Mouse (Mus musculus) midbrain, embryonic 15.5 days (tissue): ENCODE measurements around the gene Vegfc. TPM values are rescaled to one million over a fixed set of nuclear protein-coding genes. Genes with fewer than 3 reads are reported as not detected.
A peak's percentile ranks its signal among the peaks of the same experiment; 100 is the strongest.

Experiments
- ATAC-seq: fragments of 200-750 bp; cut with Nextera tagmentation; replicated peaks from 2 replicates; pipeline ENCODE4 v1.8.0; 2017; ENCODE audit warnings: moderate TSS enrichment
- H3K27ac ChIP-seq: fragments of 300-500 bp; sonication (generic); 2 replicates; pipeline ENCODE4 v1.5.1; 2015; ENCODE audit warnings: mild to moderate bottlenecking, inconsistent platforms
- H3K27me3 ChIP-seq: fragments of 300-500 bp; sonication (generic); replicated peaks from 2 replicates; pipeline ENCODE4 v1.6.1; 2015; ENCODE audit warnings: inconsistent platforms
- H3K36me3 ChIP-seq: fragments of 300-500 bp; sonication (generic); replicated peaks from 2 replicates; pipeline ENCODE4 v1.6.1; 2015; ENCODE audit warnings: inconsistent platforms
- H3K4me1 ChIP-seq: fragments of 300-500 bp; sonication (generic); 2 replicates; pipeline ENCODE4 v1.6.1; 2015; ENCODE audit warnings: inconsistent platforms
- H3K4me2 ChIP-seq: fragments of 300-500 bp; sonication (generic); 2 replicates; pipeline ENCODE4 v1.6.1; 2015; ENCODE audit warnings: inconsistent platforms, mild to moderate bottlenecking, moderate library complexity
- H3K4me3 ChIP-seq: fragments of 300-500 bp; sonication (generic); 2 replicates; pipeline ENCODE4 v1.5.1; 2015; ENCODE audit warnings: mild to moderate bottlenecking, inconsistent platforms
- H3K9ac ChIP-seq: fragments of 300-500 bp; sonication (generic); 2 replicates; pipeline ENCODE4 v1.6.1; 2015; ENCODE audit warnings: mild to moderate bottlenecking, inconsistent platforms
- H3K9me3 ChIP-seq: fragments of 300-500 bp; sonication (generic); 2 replicates; pipeline ENCODE4 v1.6.1; 2016; ENCODE audit warnings: inconsistent platforms
- WGBS: fragments of 180-500 bp; shearing (Covaris S2); methylation state at CpG from one replicate; pipeline ENCODE4 v1.1.7; 2015; ENCODE audit warnings: mixed read lengths; 5-methylcytosine and 5-hydroxymethylcytosine counted together
- polyA plus RNA-seq: library from polyadenylated mRNA; unstranded; fragments of >200 nt; fragmentation: Nextera tagmentation; extraction: Ambion mirVana; gene quantifications from 2 replicates; pipeline ENCODE4 v1.2.1, GENCODE M21; 2015

The Vegfc gene
- polyA plus RNA-seq, 1 experiment from 2014 or later = 4.5 TPM

DNA sequence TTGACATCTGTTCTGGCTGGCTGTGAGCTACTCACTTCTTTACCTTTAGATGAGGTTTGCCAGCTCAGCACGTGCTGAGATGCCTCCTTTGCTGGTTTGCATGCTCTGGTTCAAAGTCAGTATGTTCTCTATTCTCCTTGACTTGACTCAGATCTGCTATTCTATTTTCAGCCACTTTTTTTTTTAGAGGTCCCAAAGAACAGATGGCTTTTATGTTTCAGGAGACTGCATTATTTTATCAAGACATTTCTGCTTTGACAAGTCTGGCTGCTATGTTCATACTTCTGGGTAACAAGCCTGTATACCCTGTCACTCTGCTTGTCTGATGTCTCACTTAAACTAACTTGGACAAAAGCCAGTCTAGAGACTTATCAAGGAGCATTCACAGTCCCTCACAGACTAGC is 151.4 kb downstream of the Vegfc start:
- Histone ChIP-seq H3K9ac (no peak overlapping the region), H3K27me3 (no peaks in the 10 kb centered on the region), H3K4me2 (no peak overlapping the region), H3K4me3 (no peak overlapping the region), H3K9me3 (no peaks in the 10 kb centered on the region), H3K36me3 (no peaks in the 10 kb centered on the region), H3K27ac (no peak overlapping the region), H3K4me1 (no peaks in the 10 kb centered on the region)
- peak; percentile 78; the same call in 1 of the 2 replicates for ATAC-seq
- 50% methylated on average over 1 of the region's 1 CpGs for WGBS

DNA sequence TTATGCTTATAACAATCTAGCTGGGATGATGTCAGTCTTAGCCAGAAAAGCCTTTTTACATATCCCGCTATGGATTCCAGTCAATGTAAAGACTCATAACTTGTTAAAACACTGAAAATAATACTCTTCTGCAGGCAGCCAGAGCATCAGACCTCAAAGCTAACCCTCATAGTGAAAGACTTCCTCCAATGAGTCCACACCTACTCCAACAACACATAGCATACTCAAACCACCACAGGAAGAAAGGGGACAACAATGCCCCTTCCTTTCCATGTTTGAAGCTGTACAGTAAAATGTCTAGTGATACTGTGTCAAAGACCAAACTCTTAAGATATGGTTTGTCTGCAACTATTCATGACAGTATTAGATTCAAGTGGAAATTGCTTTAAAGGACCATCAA is 153.2 kb downstream of the Vegfc start:
- H3K36me3 ChIP-seq = no peaks in the 10 kb centered on the region
- H3K27ac ChIP-seq = no peak overlapping the region
- 93% methylated on average over 1 of the region's 1 CpGs for WGBS
- no peak overlapping the region for H3K9ac ChIP-seq
- no peaks in the 10 kb centered on the region for H3K9me3 ChIP-seq
- ATAC-seq = no peak
- no peaks in the 10 kb centered on the region for H3K4me1 ChIP-seq
- no peak overlapping the region for H3K4me3 ChIP-seq
- no peaks in the 10 kb centered on the region for H3K27me3 ChIP-seq
- no peak overlapping the region for H3K4me2 ChIP-seq

DNA sequence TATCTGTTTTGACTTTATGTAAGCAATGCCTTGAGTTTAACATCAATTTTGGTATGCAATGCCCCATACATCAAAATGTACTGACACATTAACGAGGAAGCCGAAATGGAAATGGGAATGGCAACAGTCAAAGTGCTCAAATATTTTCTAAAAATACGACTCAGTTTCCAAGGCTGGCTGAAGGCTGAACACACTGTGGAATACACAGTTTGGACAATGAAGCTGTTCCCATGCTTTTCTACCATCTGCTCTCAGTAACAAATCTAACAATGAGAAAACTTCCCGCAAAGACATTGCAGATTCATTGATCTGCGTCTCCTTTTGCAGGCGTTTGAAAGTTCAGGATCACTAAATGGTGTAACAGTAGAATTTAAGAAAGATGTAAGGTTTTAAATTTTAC is 155.9 kb downstream of the Vegfc start:
- ATAC-seq = no peak
- Histone ChIP-seq H3K9me3 (no peaks in the 10 kb centered on the region), H3K4me1 (no peaks in the 10 kb centered on the region), H3K4me3 (no peak overlapping the region), H3K36me3 (no peaks in the 10 kb centered on the region), H3K4me2 (no peak overlapping the region), H3K9ac (no peak overlapping the region), H3K27ac (no peak overlapping the region), H3K27me3 (no peaks in the 10 kb centered on the region)
- WGBS = 87% methylated on average over 6 of the region's 6 CpGs
